Mouse (Mus musculus) ES-E14 (cell line): ENCODE data around the gene Il22ra1.

Experiments used
- HCFC1 ChIP-seq: IDR thresholded peaks from 2 replicates; pipeline ENCODE4 v1.6.1; 2012; ENCODE audit warnings: low read length, inconsistent platforms, borderline replicate concordance; ENCODE audit not compliant: insufficient read depth
- ZNF384 ChIP-seq: IDR thresholded peaks from 2 replicates; pipeline ENCODE4 v1.6.1; 2012; ENCODE audit warnings: low read depth, low read length, inconsistent platforms

- TF ChIP-seq ZNF384 (no peak), HCFC1 (no peak)
These were observed 43.6 kb downstream of the Il22ra1 start for GRCm38 (mm10) chr4:135771592-135771991.
